Mouse (Mus musculus) ES-Bruce4 (cell line): ENCODE data around the gene Etv3.

Experiments used
- CTCF ChIP-seq: IDR thresholded peaks from one replicate; pipeline ENCODE4 v1.8.1; 2011; ENCODE audit warnings: low read depth, low read length
- POLR2A ChIP-seq: IDR thresholded peaks from one replicate; pipeline ENCODE4 v1.8.1; 2011; ENCODE audit warnings: low read length; ENCODE audit not compliant: insufficient read depth

- TF ChIP-seq CTCF = no peak
- TF ChIP-seq POLR2A = no peak
Observed at GRCm38 (mm10) chr3:87556668-87557278, 31.6 kb downstream of the Etv3 start.
